Mouse (Mus musculus): ENCODE measurements around the gene Ksr2.

DNA sequence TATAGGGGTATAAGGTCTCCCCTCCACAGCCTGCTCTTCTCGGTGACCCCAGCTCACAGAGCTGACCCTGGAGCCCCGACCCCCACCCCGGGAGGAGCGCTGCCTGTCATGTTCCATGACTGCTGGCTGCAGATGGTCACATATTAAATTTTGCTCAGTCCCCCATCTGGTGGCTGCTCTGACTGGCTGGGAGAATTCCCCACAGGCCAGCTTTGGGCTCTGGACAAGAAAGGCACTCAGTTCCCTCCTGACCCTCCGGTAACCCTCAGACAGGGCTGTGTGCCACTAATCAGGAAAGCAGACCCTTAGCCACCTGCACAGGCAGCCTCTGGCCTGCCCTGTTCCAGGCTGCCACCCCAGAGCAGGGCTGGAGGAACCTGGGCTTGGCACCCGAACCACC, 405.0 kb downstream of the Ksr2 start:
- TF ChIP-seq CTCF (IDR thresholded peaks at IDR 0.05; ENCODE audit: extremely low read depth, insufficient read length, insufficient replicate concordance, low read depth, low read length) (no peak), POLR2A (IDR thresholded peaks at IDR 0.05; ENCODE audit: low read depth, low read length) (no peak)

Data from small intestine, adult 2 months (tissue).